Mouse (Mus musculus) neural tube, embryonic 12.5 days (tissue): ENCODE data around the gene Crct1. TPM values are rescaled to one million over a fixed set of nuclear protein-coding genes. Genes with fewer than 3 reads are reported as not detected.
A peak's percentile ranks its signal among the peaks of the same experiment; 100 is the strongest.

Experiments used
- ATAC-seq: fragments of 200-750 bp; cut with Nextera tagmentation; 2 replicates; pipeline ENCODE4 v1.8.0; 2017; ENCODE audit warnings: low read depth, mild to moderate bottlenecking, moderate TSS enrichment, moderate library complexity; ENCODE audit not compliant: low FRiP score
- H3K27ac ChIP-seq: fragments of 300-500 bp; sonication (generic); 2 replicates; pipeline ENCODE4 v1.5.1; 2016
- H3K27me3 ChIP-seq: fragments of 300-500 bp; sonication (generic); replicated peaks from 2 replicates; pipeline ENCODE4 v1.6.1; 2016; ENCODE audit warnings: mild to moderate bottlenecking
- H3K36me3 ChIP-seq: fragments of 300-500 bp; sonication (generic); 2 replicates; pipeline ENCODE4 v1.6.1; 2016; ENCODE audit warnings: mild to moderate bottlenecking
- H3K4me1 ChIP-seq: fragments of 300-500 bp; sonication (generic); 2 replicates; pipeline ENCODE4 v1.6.1; 2016
- H3K4me2 ChIP-seq: fragments of 300-500 bp; sonication (generic); replicated peaks from 2 replicates; pipeline ENCODE4 v1.6.1; 2016; ENCODE audit warnings: mild to moderate bottlenecking
- H3K4me3 ChIP-seq: fragments of 300-500 bp; sonication (generic); 2 replicates; pipeline ENCODE4 v1.5.1; 2016
- H3K9ac ChIP-seq: fragments of 300-500 bp; sonication (generic); 2 replicates; pipeline ENCODE4 v1.6.1; 2016; ENCODE audit warnings: mild to moderate bottlenecking
- H3K9me3 ChIP-seq: fragments of 300-500 bp; sonication (generic); 2 replicates; pipeline ENCODE4 v1.6.1; 2016; ENCODE audit warnings: mild to moderate bottlenecking
- WGBS: fragments of 180-500 bp; shearing (Covaris S2); methylation state at CpG from one replicate; pipeline ENCODE4 v1.1.7; 2016; 5-methylcytosine and 5-hydroxymethylcytosine counted together
- polyA plus RNA-seq: library from polyadenylated mRNA; unstranded; fragments of >200 nt; fragmentation: Nextera tagmentation; extraction: Ambion mirVana; gene quantifications from 2 replicates; pipeline ENCODE4 v1.2.1, GENCODE M21; 2016

The Crct1 gene
- polyA plus RNA-seq: 0.32 TPM in 1 of 2 replicates, not detected in the other

GRCm38 (mm10) chr3:93015460-93016104, at the start of gene Crct1:
TSS of gene Crct1 (minus strand) at chr3:93015687.
- no peaks in the 10 kb centered on the region for H3K9me3 ChIP-seq
- H3K27ac ChIP-seq: no peak within 1 kb of the TSS
- 52% methylated on average over 3 of the region's 4 CpGs for WGBS
- peak; percentile 31; the same call in 1 of the 2 replicates for ATAC-seq
- H3K27me3 ChIP-seq: no peaks in the 10 kb centered on the region
- H3K4me1 ChIP-seq: no peaks in the 10 kb centered on the region
- peak within 1 kb of the TSS; percentile 43 for H3K4me3 ChIP-seq
- no peaks in the 10 kb centered on the region for H3K36me3 ChIP-seq
- H3K9ac ChIP-seq: peak within 1 kb of the TSS; percentile 41
- H3K4me2 ChIP-seq: peak within 1 kb of the TSS; percentile 80

GRCm38 (mm10) chr3:93052826-93053474, 37.5 kb upstream of the Crct1 start:
- no peak for ATAC-seq
- no peak overlapping the region for H3K9ac ChIP-seq
- no peaks in the 10 kb centered on the region for H3K27me3 ChIP-seq
- 56% methylated on average over 10 of the region's 10 CpGs for WGBS
- no peaks in the 10 kb centered on the region for H3K36me3 ChIP-seq
- no peak overlapping the region for H3K4me2 ChIP-seq
- H3K9me3 ChIP-seq: no peaks in the 10 kb centered on the region
- no peak overlapping the region for H3K4me3 ChIP-seq
- H3K27ac ChIP-seq: no peak overlapping the region
- no peaks in the 10 kb centered on the region for H3K4me1 ChIP-seq

- 93% methylated on average over 1 of the region's 1 CpGs for WGBS
- ATAC-seq: no peak
- no peak overlapping the region for H3K27ac ChIP-seq
- H3K36me3 ChIP-seq: no peaks in the 10 kb centered on the region
- H3K4me1 ChIP-seq: no peaks in the 10 kb centered on the region
- no peak overlapping the region for H3K4me3 ChIP-seq
- no peaks in the 10 kb centered on the region for H3K9me3 ChIP-seq
- H3K4me2 ChIP-seq: no peak overlapping the region
- H3K27me3 ChIP-seq: no peaks in the 10 kb centered on the region
- H3K9ac ChIP-seq: no peak overlapping the region
These were observed 34.7 kb upstream of the Crct1 start for GRCm38 (mm10) chr3:93050182-93050581.

- peak; percentile 86 for ATAC-seq
- Histone ChIP-seq H3K36me3 (no peaks in the 10 kb centered on the region), H3K4me2 (no peak overlapping the region), H3K4me3 (no peak overlapping the region), H3K27me3 (no peaks in the 10 kb centered on the region), H3K9ac (no peak overlapping the region), H3K4me1 (no peaks in the 10 kb centered on the region), H3K9me3 (no peaks in the 10 kb centered on the region), H3K27ac (no peak overlapping the region)
- 57% methylated on average over 5 of the region's 5 CpGs for WGBS
These were observed 16.0 kb upstream of the Crct1 start for GRCm38 (mm10) chr3:93031450-93031849.

GRCm38 (mm10) chr3:93025486-93025885, 10.0 kb upstream of the Crct1 start:
- H3K27ac ChIP-seq: no peak overlapping the region

GRCm38 (mm10) chr3:93023411-93024184, 8.1 kb upstream of the Crct1 start:
- WGBS: 77% methylated on average over 3 of the region's 3 CpGs
- no peaks in the 10 kb centered on the region for H3K36me3 ChIP-seq
- no peak overlapping the region for H3K9ac ChIP-seq
- H3K4me1 ChIP-seq: no peaks in the 10 kb centered on the region
- no peak for ATAC-seq
- H3K27me3 ChIP-seq: no peaks in the 10 kb centered on the region
- no peak overlapping the region for H3K27ac ChIP-seq
- no peak overlapping the region for H3K4me3 ChIP-seq
- H3K9me3 ChIP-seq: no peaks in the 10 kb centered on the region
- no peak overlapping the region for H3K4me2 ChIP-seq

More at GRCm38 (mm10) chr3:93025486-93025885, 10.0 kb upstream of the Crct1 start:
- Histone ChIP-seq H3K4me1 (no peaks in the 10 kb centered on the region), H3K36me3 (no peaks in the 10 kb centered on the region), H3K4me3 (no peak overlapping the region), H3K27me3 (no peaks in the 10 kb centered on the region), H3K4me2 (no peak overlapping the region), H3K9me3 (no peaks in the 10 kb centered on the region), H3K9ac (no peak overlapping the region)
- 89% methylated on average over 2 of the region's 2 CpGs for WGBS
- ATAC-seq: no peak

- no peaks in the 10 kb centered on the region for H3K9me3 ChIP-seq
- no peak overlapping the region for H3K27ac ChIP-seq
- 91% methylated on average over 1 of the region's 1 CpGs for WGBS
- H3K36me3 ChIP-seq: no peaks in the 10 kb centered on the region
- H3K4me2 ChIP-seq: no peak overlapping the region
- no peaks in the 10 kb centered on the region for H3K4me1 ChIP-seq
- ATAC-seq: no peak
- H3K4me3 ChIP-seq: no peak overlapping the region
- H3K27me3 ChIP-seq: no peaks in the 10 kb centered on the region
- no peak overlapping the region for H3K9ac ChIP-seq
These were observed 5.7 kb upstream of the Crct1 start for GRCm38 (mm10) chr3:93021171-93021570.

- Histone ChIP-seq H3K9me3 (no peaks in the 10 kb centered on the region), H3K4me3 (no peak within 1 kb of the TSS), H3K27me3 (no peaks in the 10 kb centered on the region), H3K4me2 (no peak within 1 kb of the TSS), H3K9ac (no peak within 1 kb of the TSS), H3K27ac (no peak within 1 kb of the TSS), H3K36me3 (no peaks in the 10 kb centered on the region), H3K4me1 (no peaks in the 10 kb centered on the region)
- ATAC-seq: no peak
- WGBS: 94% methylated on average over 2 of the region's 2 CpGs
These were observed 3.5 kb upstream of the Crct1 start, which contains the start of gene Lce1m for GRCm38 (mm10) chr3:93018960-93019359. TSS of gene Lce1m (minus strand) at chr3:93019060.

- Histone ChIP-seq H3K27ac (no peak overlapping the region), H3K27me3 (no peaks in the 10 kb centered on the region), H3K9me3 (no peaks in the 10 kb centered on the region), H3K4me1 (no peaks in the 10 kb centered on the region), H3K9ac (peak overlapping the region; percentile 41; the same call in 1 of the 2 replicates), H3K4me2 (peak overlapping the region; percentile 80), H3K36me3 (no peaks in the 10 kb centered on the region), H3K4me3 (peak overlapping the region; percentile 43)
- 0 out of 2 replicates have a peak, but pooled peaks have one; percentile 22 for ATAC-seq
- 24% methylated on average over 5 of the region's 5 CpGs for WGBS
These were observed 616 bp downstream of the Crct1 start for GRCm38 (mm10) chr3:93014871-93015270.

GRCm38 (mm10) chr3:93014378-93014801, 1.1 kb downstream of the Crct1 start:
- H3K4me2 ChIP-seq: peak overlapping the region; percentile 80
- H3K36me3 ChIP-seq: no peaks in the 10 kb centered on the region
- ATAC-seq: peak; percentile 86
- 1% methylated on average over 24 of the region's 24 CpGs for WGBS
- peak overlapping the region; percentile 43 for H3K4me3 ChIP-seq
- H3K27ac ChIP-seq: no peak overlapping the region
- no peaks in the 10 kb centered on the region for H3K27me3 ChIP-seq
- H3K9me3 ChIP-seq: no peaks in the 10 kb centered on the region
- no peaks in the 10 kb centered on the region for H3K4me1 ChIP-seq
- peak overlapping the region; percentile 41 for H3K9ac ChIP-seq

GRCm38 (mm10) chr3:93002843-93003242, 12.6 kb downstream of the Crct1 start:
- ATAC-seq: no peak

GRCm38 (mm10) chr3:93000621-93001020, 14.9 kb downstream of the Crct1 start:
- H3K4me2 ChIP-seq: no peak overlapping the region
- H3K4me1 ChIP-seq: no peaks in the 10 kb centered on the region
- H3K36me3 ChIP-seq: no peaks in the 10 kb centered on the region
- H3K9me3 ChIP-seq: no peaks in the 10 kb centered on the region
- H3K27ac ChIP-seq: no peak overlapping the region
- no peak overlapping the region for H3K4me3 ChIP-seq
- H3K27me3 ChIP-seq: no peaks in the 10 kb centered on the region
- H3K9ac ChIP-seq: no peak overlapping the region
- 84% methylated on average over 3 of the region's 3 CpGs for WGBS
- ATAC-seq: no peak

More at GRCm38 (mm10) chr3:93002843-93003242, 12.6 kb downstream of the Crct1 start:
- no peak overlapping the region for H3K27ac ChIP-seq
- H3K36me3 ChIP-seq: no peaks in the 10 kb centered on the region
- no peak overlapping the region for H3K9ac ChIP-seq
- H3K4me3 ChIP-seq: no peak overlapping the region
- no peaks in the 10 kb centered on the region for H3K4me1 ChIP-seq
- H3K9me3 ChIP-seq: no peaks in the 10 kb centered on the region
- no peak overlapping the region for H3K4me2 ChIP-seq
- WGBS: 80% methylated on average over 4 of the region's 4 CpGs
- no peaks in the 10 kb centered on the region for H3K27me3 ChIP-seq
